Mouse (Mus musculus): ENCODE measurements around the gene Dnah7b. TPM values are rescaled to one million over a fixed set of nuclear protein-coding genes. Genes with fewer than 3 reads are reported as not detected.
"Not testable (repeated sequence)": the region's sequence is repeated elsewhere in the genome, so short reads cannot be mapped to it uniquely, and the experiment has no call there.

Gene Dnah7b
- polyA plus RNA-seq, 1 experiment from 2014 or later, result 3.8 TPM

GRCm38 (mm10) chr1:46201169-46201568 lies 135.1 kb downstream of the Dnah7b start:
- H3K9ac ChIP-seq; H3K4me2 ChIP-seq (replicated peaks); H3K27me3 ChIP-seq; H3K36me3 ChIP-seq; ATAC-seq (ENCODE audit: low FRiP score); H3K9me3 ChIP-seq (replicated peaks); H3K27ac ChIP-seq; H3K4me1 ChIP-seq; H3K4me3 ChIP-seq: not testable (repeated sequence)
- WGBS, result 92% methylated on average over 9 of the region's 9 CpGs

DNA sequence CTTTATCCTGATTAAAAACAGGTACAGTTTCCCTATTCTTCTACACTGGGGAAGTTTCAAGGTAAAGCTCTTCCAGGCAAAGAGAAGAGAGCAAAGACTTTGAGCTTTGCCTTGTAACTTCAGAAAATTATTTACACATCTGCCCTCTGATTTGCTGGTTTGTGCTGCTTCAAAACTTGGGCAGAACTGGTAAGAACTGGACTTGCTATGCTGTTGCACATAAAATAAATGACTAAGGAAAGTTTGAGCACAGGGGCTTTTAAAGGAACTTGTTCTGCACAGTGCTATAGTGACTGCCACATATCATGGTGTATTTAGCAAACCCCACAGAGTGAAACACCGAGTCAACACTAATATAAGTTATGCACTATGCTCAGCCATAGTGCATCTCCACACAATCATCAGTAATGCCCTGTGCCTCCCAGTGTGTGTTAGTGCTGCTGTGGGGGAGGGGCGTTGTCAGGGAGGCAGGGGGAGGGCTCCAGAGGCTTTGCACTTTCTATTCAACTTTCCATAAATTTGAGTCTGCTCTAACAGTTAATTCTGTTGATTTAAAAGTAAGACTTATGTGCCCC lies 144.0 kb downstream of the Dnah7b start:
- H3K4me2 ChIP-seq (replicated peaks); H3K9ac ChIP-seq; H3K9me3 ChIP-seq (replicated peaks); H3K27ac ChIP-seq; H3K4me1 ChIP-seq; H3K27me3 ChIP-seq; H3K36me3 ChIP-seq; H3K4me3 ChIP-seq; ATAC-seq (ENCODE audit: low FRiP score): not testable (repeated sequence)
- 76% methylated on average over 2 of the region's 2 CpGs for WGBS

GRCm38 (mm10) chr1:46222704-46223103 lies 156.6 kb downstream of the Dnah7b start:
- H3K9me3 ChIP-seq (replicated peaks); H3K27ac ChIP-seq; H3K4me2 ChIP-seq (replicated peaks); H3K4me1 ChIP-seq; ATAC-seq (ENCODE audit: low FRiP score); H3K36me3 ChIP-seq; H3K27me3 ChIP-seq; H3K4me3 ChIP-seq; H3K9ac ChIP-seq: not testable (repeated sequence)
- WGBS, result 78% methylated on average over 2 of the region's 2 CpGs

DNA sequence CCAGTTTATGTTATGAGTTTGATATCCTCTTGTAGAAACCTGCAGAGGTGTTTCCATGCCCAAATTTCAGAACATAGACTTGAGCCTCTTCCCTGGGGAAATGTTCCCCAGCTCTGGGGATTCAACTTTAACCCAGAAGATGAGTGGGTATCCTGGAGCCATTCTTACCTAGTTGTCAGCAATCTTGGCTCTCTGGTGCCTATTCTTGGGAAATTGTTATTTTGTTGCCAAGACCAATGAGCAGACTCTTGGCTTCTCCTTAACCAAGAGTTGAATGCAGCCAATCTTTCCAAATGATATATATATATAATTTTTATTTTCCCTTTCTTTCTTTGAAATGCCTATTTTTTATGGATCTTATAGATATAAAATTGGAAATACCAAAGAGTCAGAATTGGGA lies 160.0 kb downstream of the Dnah7b start:
- not testable (repeated sequence) for H3K4me2 ChIP-seq (replicated peaks); H3K36me3 ChIP-seq; H3K9ac ChIP-seq; H3K27ac ChIP-seq; H3K4me3 ChIP-seq; H3K27me3 ChIP-seq; H3K9me3 ChIP-seq (replicated peaks); H3K4me1 ChIP-seq; ATAC-seq (ENCODE audit: low FRiP score)

DNA sequence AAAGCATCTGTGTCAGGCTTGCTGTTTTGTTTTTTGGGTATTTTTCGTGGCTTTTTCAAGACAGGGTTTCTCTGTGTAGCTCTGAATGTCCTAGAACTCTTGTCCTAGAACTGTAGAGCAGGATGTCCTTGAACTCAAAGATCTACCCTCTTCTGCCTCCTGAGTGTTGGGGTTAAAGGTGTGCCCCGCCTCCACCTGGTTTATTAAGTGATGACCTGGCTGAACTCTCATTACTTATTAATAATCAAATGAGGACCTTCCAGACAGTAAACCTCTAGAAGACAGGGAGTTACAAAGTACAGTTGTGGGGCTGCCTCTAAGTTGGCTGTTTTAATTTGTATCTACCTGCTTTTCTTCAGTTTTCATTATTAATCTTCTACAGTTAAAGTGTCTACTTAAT lies 202.7 kb downstream of the Dnah7b start:
- 75% methylated on average over 2 of the region's 2 CpGs for WGBS
- not testable (repeated sequence) for H3K27ac ChIP-seq

DNA sequence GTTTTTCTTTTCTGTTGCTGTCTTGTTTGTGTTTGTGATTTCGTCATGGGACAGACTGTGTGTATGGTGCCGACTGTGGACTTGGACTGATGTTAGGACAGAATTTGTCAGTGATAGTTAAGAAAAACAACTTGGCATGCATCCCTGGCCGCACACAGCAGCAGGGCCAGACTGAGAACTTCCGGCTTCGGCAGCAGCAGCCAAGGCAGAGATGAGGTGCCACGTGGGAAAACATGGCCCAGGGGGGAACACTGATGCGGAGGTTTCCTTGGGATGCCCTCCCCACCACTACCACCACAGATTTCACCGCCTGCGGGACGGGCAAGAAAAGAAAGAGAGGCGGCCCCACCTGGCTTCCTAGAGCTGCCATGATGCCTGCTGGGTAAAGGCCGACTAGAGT lies 205.8 kb downstream of the Dnah7b start:
- H3K9ac ChIP-seq, result no peak overlapping the region
- no peaks in the 10 kb centered on the region for H3K36me3 ChIP-seq
- no peak overlapping the region for H3K4me3 ChIP-seq
- no peak overlapping the region for H3K4me2 ChIP-seq (replicated peaks)
- no peak overlapping the region for H3K27ac ChIP-seq
- 80% methylated on average over 11 of the region's 12 CpGs for WGBS
- H3K9me3 ChIP-seq (replicated peaks), result no peaks in the 10 kb centered on the region
- ATAC-seq (ENCODE audit: low FRiP score), result no peak
- H3K27me3 ChIP-seq, result no peaks in the 10 kb centered on the region
- H3K4me1 ChIP-seq, result no peaks in the 10 kb centered on the region

More for the DNA sequence above, 202.7 kb downstream of the Dnah7b start:
- not testable (repeated sequence) for H3K4me2 ChIP-seq (replicated peaks); H3K9me3 ChIP-seq (replicated peaks); H3K4me3 ChIP-seq; H3K36me3 ChIP-seq; H3K9ac ChIP-seq; H3K4me1 ChIP-seq; ATAC-seq (ENCODE audit: low FRiP score); H3K27me3 ChIP-seq

GRCm38 (mm10) chr1:46278057-46278910 lies 212.2 kb downstream of the Dnah7b start:
- WGBS, result 72% methylated on average over 2 of the region's 2 CpGs
- H3K27me3 ChIP-seq; H3K36me3 ChIP-seq; H3K4me3 ChIP-seq; ATAC-seq (ENCODE audit: low FRiP score); H3K4me1 ChIP-seq; H3K4me2 ChIP-seq (replicated peaks); H3K27ac ChIP-seq; H3K9ac ChIP-seq; H3K9me3 ChIP-seq (replicated peaks): not testable (repeated sequence)

- not testable (repeated sequence) for H3K27ac ChIP-seq; H3K4me3 ChIP-seq; H3K9me3 ChIP-seq (replicated peaks); H3K4me2 ChIP-seq (replicated peaks); H3K27me3 ChIP-seq; H3K4me1 ChIP-seq; ATAC-seq (ENCODE audit: low FRiP score); H3K9ac ChIP-seq; H3K36me3 ChIP-seq
- 73% methylated on average over 1 of the region's 1 CpGs for WGBS
These were observed 212.9 kb downstream of the Dnah7b start for GRCm38 (mm10) chr1:46278911-46279565.

DNA sequence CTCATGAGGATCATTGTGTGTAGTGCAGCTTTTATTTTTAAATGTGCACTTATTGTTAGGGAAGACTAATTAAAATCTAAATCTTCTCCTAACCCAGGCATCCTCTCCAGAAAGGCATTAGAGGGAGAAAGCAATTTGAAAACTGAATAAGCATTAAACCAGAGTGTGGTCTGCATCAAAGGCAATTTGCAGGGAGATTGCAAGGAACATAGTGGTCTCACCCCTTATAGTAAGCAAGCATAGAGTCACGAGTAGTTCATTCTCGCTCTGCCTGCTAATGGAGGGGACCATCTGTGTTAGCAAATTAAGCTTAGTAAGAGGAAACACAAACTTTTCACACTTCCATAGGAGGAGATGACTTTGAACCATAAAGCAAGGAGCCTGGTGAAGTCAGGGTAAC lies 228.3 kb downstream of the Dnah7b start:
- not testable (repeated sequence) for H3K9me3 ChIP-seq (replicated peaks); ATAC-seq (ENCODE audit: low FRiP score); H3K27me3 ChIP-seq; H3K4me3 ChIP-seq; H3K27ac ChIP-seq; H3K4me2 ChIP-seq (replicated peaks); H3K36me3 ChIP-seq; H3K9ac ChIP-seq; H3K4me1 ChIP-seq
- WGBS, result 86% methylated on average over 2 of the region's 2 CpGs

- not testable (repeated sequence) for H3K9me3 ChIP-seq (replicated peaks); H3K4me1 ChIP-seq; H3K27ac ChIP-seq; H3K9ac ChIP-seq; H3K27me3 ChIP-seq; ATAC-seq (ENCODE audit: low FRiP score); H3K4me3 ChIP-seq; H3K4me2 ChIP-seq (replicated peaks); H3K36me3 ChIP-seq
These were observed 259.8 kb downstream of the Dnah7b start for GRCm38 (mm10) chr1:46325942-46326341.

GRCm38 (mm10) chr1:46345301-46345700 lies 279.2 kb downstream of the Dnah7b start:
- not testable (repeated sequence) for H3K27me3 ChIP-seq
- 88% methylated on average over 3 of the region's 3 CpGs for WGBS

GRCm38 (mm10) chr1:46380641-46381040 lies 314.5 kb downstream of the Dnah7b start:
- not testable (repeated sequence) for H3K4me2 ChIP-seq (replicated peaks); H3K9ac ChIP-seq; H3K36me3 ChIP-seq; H3K4me1 ChIP-seq; H3K27me3 ChIP-seq; H3K27ac ChIP-seq; ATAC-seq (ENCODE audit: low FRiP score); H3K4me3 ChIP-seq; H3K9me3 ChIP-seq (replicated peaks)
- WGBS, result 89% methylated on average over 3 of the region's 3 CpGs

More at GRCm38 (mm10) chr1:46345301-46345700, 279.2 kb downstream of the Dnah7b start:
- not testable (repeated sequence) for H3K4me3 ChIP-seq; H3K4me1 ChIP-seq; H3K36me3 ChIP-seq; H3K9me3 ChIP-seq (replicated peaks); H3K27ac ChIP-seq; ATAC-seq (ENCODE audit: low FRiP score); H3K9ac ChIP-seq; H3K4me2 ChIP-seq (replicated peaks)

All from hindbrain, embryonic 12.5 days (tissue).